Mouse (Mus musculus): Measurements from ENCODE around the gene Podn.

Gene Podn

DNA sequence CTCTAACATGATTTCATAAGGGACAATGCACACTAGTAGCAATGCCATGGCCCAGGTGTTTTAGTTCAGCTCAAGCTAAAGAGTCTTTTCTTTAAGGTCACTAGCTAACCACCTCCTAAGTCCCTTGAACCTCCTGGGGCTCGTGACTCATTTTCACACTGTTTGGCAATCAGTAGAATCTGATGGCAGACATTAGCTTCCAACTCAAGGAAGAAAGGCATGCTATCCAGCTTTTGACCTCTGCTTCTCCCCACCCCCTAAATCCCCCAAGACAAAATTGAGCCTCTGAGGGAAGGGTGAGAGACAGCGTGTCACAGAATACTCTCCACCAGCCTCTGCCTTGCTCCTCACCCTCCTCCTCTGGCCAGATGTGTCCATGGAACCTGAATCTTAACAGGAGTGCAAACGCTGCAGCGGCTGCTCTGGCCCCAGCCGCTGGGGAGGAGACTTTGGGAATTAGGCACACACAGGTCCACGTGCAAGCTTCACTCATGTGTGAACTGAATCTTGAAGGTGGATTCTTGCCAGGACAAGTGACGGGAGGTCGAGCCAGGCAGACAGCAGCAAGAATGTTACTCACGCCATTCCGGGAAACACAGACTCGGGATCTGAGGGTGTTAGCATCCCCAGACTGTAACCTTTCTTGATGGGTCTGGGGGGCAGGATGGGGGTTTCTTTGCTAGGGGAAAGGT is 97.5 kb downstream of the Podn start:
- DNase-seq, result no peak

DNA sequence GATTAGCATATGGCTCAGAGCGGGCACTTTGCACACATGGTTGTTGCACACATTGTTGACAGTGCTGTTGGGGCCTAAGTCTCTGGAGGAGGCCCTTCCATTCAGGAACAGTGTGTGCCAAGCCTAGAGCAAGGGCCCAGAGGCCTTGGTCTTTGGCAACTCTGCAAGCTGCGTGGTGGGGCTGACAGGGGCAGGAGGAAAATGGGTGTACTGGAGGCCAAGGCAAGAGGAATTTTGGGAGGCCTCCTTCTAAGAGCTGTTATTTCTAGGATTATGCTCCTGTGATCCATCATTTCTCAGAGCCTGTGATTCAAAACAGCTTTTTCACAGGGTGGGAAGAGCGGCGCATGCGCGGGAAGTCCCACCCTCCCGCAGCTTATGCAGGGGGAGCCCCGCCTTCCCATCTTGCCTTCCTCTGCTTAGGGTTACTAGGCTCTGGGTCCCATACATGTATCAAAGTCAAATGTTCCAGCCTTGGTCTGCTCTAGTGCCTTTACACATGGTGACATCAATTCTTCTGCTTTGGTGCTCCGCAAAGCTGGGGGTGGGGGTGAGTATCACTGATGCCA is 99.7 kb downstream of the Podn start:
- DNase-seq, result no peak

DNA sequence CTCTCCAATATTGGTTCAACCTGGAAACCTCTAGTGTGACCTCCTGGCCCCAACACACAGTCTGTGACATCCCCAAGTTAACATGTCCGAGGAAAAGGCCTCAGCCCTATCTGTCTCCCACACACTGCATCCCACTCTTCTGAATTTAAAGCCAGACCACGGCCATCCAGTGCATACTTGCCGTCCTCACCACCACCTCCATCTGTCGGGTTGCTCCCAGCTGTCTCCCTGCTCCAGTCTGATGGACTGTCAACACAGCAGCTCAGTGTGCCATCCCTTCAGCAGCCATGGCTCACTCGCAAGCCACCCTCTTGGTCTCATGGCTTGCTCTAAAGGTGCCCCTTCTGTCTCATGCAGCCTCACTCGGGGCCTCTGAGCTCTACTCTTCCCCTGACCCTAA is 100.5 kb downstream of the Podn start:
- no peak for DNase-seq

DNA sequence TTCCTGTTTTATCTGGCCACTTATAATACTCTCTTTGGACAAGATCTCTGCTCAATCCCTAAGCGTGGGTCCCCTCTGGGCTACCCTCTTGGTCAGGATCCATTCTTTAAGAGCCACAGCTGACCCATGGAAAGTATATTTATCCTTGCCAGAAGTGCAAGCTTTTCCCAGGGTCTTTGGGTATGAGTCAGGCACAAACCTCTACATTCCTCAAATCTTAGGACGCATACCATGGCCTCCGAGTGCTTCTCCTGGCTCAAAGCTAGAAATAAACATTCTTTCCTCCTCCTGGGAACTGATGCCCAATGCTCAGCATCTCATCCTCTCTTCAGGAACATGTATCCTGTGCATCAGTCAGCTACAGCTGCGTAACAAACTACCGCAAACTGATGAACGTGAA is 101.2 kb downstream of the Podn start:
- no peak for DNase-seq

DNA sequence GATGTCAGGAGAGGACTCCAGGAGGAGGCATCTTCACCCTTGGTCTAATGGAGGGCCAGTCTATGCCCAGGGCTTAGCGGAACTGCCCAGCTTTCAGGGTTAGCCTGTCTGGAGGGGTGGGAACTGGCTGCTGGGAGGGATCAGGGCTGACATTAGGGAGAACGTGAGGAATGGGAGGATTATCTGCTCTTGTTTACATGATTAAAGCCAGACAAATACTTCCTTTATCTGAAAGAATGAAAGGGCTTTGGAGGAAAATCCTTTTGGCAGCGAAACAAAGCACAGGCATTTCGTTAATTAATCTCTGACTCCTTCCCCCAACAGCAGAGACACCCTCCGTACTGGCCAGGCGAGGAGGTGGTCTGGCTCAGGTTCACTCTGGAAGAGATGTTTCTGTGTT is 104.4 kb downstream of the Podn start:
- DNase-seq, result no peak

DNA sequence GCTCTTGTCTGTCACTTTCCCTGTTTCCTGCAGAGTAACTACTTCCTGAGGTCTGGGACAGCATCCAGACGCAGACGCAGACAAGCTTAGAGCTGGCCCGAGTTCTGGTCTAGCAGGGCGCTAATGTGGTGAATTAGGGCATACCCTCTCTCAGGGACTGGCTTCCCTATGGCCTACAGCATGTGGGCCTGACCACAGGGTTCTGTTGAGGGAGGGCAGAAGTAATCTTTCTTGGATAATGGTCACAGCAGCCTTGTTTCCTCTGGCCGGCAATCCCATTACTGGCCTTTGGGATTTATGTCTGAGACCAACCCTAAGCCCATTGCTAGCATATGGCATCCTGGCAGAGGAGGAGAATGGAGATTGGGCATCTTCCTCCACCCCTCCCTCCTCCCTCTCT is 105.4 kb downstream of the Podn start:
- DNase-seq, result no peak

DNA sequence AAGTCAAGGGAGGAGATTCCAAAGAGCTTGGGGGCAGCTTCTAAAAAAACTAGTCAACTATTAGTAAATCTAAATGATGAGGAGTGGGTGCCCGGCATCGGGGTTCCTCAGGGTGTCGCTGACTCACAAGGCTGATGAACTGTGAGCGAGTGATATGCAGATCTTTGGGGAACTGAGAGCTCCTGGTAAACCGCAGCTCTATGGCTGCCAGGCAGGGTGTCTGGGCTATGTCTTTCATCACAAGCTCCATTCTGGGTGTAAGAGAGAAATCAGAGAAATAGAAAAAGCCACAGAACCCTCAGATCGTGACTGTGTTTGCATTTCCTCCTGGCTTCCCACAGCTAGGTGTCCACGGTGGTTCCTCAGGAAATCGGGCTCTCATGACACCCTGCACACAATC is 107.3 kb downstream of the Podn start:
- DNase-seq, result no peak

DNA sequence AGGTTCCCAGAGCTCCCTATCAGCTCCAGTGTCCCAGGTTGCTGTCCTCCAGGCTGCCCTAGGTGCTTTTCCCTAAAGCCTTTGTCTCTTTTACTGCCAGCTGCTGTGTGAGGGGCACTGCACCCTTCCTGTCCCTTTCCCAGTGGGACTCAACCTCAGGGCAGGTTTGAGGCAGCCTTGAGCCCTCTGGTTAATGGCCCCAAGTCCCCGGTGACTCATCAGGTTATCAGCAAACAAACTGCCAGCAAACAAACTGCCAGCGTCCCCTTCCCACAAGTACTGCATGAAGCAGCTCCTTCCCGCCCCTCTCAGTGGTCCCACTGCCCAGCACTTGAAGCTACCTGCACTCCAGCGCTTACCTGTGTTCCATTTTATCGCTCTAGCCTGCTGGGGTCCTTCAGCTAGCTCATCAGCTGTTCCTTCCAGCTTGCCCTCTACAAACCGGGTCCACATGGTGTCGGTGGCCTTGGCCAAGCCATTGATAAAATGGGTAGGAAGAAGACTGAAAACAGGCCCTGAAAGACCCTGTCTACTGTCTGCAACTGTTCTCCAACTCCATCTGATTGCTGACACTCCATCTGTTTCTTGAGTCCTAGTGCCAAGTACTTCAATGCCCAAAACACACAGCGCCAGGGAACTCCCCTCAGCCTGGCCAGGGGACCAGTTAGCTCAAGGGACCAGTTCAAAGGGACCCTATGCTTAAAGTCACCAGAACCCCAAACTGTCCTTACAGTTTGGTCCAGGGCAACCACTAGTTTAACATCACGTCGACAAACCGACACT is 109.7 kb downstream of the Podn start:
- DNase-seq, result no peak

DNA sequence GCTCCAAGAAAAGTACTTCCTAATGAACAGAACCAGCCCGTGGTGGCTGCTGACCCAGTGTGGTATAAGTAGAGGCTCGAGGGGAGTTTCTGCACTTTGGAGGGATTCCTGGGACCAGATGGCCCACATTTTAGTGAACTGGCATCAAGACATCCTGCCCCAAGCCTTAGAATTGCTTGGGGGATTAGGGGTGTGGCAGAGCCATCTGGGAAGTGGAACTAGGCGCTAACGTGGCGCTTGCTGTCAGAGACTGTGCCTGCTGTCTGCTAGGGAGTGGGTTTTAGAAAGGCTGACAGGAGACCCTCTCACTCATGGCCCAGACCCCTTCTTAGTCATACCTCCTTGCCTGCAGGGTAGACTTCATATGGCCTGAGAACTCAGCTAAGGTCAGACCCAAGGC is 110.4 kb downstream of the Podn start:
- DNase-seq, result no peak

DNA sequence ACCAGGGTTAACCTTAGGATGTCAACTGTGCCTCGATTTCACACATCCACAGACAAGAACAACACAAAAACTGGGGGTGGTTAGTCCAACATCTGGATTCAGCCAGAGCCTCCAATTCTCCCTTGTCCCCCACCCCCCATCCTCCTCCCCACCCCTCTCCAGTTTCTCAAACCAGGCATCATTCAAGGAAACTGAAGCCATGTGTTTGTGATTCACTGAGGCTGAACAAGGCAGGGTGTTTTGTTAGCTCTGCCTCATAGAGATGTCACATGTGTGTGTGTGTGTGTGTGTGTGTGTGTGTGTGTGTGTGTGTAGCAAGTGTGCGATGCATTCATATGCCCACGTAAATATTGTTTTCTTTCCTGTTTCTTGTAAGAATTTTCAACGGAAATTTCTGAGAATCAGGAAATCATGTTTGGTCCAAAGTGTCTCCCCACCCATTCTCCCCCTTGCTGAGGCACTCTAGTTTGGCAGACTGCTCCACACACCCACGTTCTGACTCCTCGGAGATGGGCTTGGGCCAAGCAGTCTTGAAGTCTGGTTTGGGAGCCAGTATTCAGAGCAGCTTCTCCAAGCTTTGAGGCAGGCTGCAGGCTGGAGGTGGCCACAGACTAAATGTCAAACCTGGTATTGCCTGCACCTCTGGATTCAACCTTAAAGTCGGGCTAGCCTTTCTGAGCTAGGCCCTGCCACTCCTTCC is 111.8 kb downstream of the Podn start:
- DNase-seq, result peak; percentile 53

DNA sequence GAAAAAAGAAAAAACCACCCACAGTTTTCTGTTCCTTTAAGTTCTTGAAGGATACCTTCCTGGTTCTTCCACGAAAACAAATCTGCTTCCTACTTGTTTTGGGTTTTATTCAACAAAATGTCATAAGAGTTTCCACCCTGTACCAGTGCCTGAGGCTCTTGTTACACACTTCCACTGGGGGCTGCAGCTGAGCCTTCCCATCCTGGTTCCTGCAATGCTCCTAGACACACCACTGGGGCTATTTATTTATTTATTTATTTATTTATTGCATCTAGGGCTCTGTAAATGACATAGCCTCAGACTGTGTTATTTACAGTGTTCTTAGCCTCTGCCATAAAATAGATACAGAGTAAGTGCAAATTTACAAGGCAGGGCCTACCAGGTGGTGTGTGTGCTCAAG is 112.5 kb downstream of the Podn start:
- DNase-seq, result no peak

DNA sequence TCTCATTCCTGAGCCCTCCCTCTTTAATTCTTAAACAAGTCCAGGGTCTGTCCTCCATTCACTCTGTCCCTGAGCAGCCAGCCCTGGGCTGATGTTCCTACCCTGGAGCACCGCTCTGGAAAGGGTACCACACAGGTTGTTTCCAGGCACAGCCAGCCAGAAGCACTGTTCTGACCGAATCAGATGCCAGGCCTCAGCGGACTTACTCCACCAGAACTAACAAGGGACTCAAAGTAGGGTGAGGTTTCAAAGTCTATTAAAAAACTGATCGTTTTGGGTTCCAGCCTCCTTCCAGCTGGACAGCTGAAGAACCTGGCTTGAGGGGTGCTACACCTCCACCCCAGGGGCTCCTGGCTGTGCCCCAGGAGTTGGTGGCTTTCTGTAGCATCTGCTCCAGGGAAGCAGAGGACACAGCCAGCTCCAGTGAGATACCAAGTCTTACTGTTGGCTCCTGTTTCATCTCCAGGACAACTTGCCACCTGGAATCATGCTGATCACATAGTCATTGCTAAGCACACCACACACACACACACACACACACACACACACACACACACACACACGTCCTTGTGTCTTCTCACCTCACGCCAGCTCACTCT is 116.1 kb downstream of the Podn start:
- DNase-seq, result no peak

DNA sequence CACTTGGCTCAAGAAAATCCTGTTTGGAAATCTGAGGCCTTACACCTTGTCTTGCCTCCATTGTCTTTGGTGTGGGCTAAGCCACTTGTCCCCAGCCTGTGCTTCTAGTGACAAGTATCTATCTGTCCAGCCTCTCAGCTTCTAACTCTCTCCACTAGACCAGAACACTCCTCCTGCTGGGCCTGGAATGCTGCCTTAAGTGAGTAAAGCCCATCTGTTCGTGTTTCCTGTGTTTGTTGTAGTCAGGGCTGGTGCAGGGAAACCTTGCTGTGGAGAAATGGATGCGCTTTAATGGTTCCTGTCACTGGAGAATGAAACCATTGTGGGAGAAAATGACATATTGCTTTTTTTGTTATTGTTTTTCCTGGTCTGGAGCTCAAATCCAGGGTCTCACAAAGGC is 116.7 kb downstream of the Podn start:
- peak; percentile 39 for DNase-seq

DNA sequence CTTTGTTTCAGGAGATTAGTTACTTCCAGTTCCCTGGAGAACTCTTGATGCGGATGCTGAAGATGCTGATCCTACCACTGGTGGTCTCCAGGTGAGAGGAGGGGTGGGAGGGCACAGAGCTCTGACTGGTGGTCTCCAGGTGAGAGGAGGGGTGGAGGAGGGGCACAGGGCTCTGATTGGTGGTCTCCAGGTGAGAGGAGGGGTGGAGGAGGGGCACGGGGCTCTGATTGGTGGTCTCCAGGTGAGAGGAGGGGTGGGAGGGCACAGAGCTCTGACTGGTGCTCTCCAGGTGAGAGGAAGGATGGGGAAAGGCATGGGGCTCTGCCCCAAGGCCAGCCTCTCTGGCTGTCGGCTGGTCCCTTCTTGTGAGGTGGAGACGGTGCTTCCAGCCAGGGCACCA is 118.7 kb downstream of the Podn start:
- no peak for DNase-seq

DNA sequence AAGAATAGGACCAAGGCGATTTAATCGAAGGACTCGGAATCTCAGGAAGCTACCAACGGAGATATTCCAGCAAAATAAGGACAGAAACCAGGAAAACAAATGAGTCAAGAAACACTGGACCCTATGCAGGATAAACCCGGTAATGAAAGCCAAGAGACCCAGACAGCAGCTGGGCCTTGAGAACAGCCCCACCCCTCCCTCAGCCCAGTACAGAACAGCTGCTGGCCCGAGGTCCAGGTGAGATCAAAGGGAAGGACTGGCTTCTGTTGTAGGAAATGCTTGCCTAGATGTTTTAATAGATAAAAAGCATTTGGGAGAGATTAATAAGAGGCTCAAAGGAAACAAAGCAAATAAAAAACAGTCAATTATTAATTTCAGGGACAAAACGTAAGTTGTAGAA is 121.2 kb downstream of the Podn start:
- no peak for DNase-seq

DNA sequence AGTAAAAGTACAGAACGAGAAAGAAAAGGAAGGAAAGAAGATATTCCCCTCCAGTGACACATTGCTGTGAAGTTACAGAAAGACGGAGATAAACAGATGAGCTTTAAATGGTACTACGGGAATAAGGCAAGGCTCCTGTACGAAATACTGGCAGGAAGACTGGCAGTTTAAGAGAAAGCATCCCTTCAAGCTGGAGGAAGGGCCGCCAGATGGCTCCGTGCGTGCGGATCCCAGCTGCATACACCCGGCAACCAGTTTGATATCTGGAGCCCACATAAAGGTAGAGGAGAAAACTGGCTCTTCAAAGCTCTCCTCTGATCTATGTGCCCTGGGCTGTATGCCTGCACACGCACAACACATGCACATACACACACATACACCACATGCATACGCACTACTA is 121.7 kb downstream of the Podn start:
- no peak for DNase-seq

DNA sequence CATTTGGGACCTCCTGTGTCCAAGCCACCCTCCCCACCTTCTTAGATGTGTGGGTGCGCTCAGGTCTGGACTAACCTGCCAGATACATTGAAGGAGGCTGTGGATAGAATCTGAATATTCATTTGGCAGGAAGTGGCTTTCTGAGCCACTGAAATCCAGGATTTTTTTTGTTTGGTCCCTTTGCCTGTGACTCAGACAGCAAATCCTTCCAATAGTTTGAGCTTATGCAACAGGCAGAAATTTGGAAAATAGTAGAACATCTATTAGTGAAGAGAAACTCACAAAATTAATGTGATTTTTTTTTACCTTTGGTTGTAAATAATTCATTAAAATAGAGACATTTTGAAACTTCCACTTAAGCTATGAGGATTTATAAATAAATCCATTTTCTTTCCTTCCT is 125.1 kb downstream of the Podn start:
- DNase-seq, result no peak

DNA sequence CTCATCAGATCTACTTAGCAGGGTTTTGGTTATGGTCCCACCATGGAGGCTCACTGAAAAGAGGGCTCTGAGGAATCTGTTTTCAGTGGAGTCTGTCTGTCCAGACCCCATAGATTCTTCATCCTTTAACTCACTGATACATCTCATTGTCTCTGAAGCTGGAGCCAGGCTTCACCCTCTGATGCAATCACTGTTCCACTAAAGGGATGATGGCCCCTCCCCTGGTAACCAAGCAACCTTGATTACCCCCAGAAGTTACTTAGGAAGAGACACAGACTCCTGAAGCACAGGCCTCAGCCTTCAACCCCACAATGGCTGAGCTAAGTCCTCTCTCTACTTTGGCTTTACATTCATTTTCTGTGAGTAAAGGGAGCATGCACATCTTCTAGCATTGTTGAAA is 126.5 kb downstream of the Podn start:
- DNase-seq, result no peak

DNA sequence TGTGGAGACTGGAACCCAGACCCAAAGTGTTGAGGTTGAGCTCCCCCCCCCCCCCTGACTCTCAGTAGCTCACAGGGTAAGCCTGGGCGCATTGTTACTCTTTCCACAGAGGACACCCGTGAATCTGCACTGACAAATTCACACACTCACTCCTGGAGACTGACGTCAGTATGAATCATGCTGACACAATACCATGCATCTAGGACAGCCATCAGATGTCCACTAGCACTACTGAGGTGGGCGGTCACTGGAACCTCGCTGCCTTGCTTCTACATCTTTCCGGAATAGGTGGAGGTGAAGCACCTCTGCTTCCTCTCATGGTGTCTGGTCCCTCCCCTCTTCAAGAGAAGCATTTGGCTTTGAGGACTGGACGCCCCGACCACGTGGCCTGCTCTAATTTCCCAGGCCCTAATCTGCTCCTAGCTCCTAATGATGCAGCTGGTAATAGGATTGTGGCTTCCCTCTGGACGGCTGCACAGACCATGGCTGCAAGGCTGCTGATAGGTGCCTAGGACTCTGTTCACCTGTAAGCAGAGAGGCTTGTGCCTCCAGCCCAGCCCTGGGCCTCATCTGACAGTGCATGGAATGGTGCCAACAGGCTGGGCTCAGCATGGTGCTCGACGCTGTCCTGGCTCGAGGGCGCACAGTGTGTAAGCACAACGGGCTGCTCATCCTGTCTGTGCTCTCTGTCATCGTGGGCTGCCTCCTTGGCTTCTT is 128.1 kb downstream of the Podn start, which contains the start of gene Slc1a7:
TSS of gene Slc1a7 (plus strand) at position 367 of the 717 bp plus-strand sequence.
- DNase-seq, result no peak

DNA sequence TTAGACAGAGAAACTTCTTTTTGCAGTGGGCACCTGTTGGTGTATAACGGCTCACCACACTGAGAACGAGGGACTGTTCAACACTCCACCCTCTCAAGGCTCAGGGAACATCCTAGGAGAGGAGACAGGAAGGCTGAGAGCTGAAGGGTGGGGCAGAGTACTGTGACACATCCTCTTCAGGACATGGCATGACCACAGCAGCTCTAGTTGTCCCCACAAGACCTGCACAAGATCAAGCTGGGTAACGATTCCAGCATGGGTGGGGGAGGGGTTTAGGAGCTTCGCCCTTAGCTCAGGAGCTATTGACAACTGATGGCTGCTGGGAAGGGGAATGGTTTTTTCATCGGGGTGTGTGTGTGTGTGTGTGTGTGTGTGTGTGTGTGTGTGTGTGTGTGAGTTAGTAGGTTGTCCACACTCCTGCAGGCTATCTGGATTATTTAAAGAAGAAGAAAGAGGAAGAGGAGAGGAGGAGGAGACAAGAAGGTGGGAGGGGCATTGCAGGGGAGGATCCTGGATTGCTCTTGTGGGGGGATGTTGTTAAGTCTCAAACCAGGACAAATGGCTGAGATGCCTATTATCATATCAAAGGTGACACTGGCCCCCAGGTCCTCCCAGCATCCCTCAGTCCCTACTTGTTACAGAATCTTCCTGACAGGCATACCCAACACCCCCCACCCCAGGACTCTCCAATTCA is 129.7 kb downstream of the Podn start:
- DNase-seq, result no peak
